Mouse (Mus musculus): ENCODE data around the gene Gm11564. TPM values are rescaled to one million over a fixed set of nuclear protein-coding genes. Genes with fewer than 3 reads are reported as not detected.

The Gm11564 gene
- polyA plus RNA-seq, 1 experiment from 2014 or later: not detected

Other genes starting within 250 kb of the Gm11564 start
- not detected in 2 replicates for gene Krtap3-1, start 249.0 kb downstream of the Gm11564 start, polyA plus RNA-seq (2015; fragmentation: Nextera tagmentation; extraction: Ambion mirVana)
- gene Krtap1-5, start 234.7 kb downstream of the Gm11564 start, polyA plus RNA-seq (2015; fragmentation: Nextera tagmentation; extraction: Ambion mirVana): not detected in 2 replicates
- gene Krtap1-4, start 232.0 kb downstream of the Gm11564 start, polyA plus RNA-seq (2015; fragmentation: Nextera tagmentation; extraction: Ambion mirVana): not detected in 2 replicates
- gene Krtap1-3, start 224.3 kb downstream of the Gm11564 start, polyA plus RNA-seq (2015; fragmentation: Nextera tagmentation; extraction: Ambion mirVana): not detected in 2 replicates
- gene Krtap9-3, start 217.6 kb downstream of the Gm11564 start, polyA plus RNA-seq (2015; fragmentation: Nextera tagmentation; extraction: Ambion mirVana): not detected in 2 replicates
- gene Gm11938, start 212.4 kb downstream of the Gm11564 start, polyA plus RNA-seq (2015; fragmentation: Nextera tagmentation; extraction: Ambion mirVana): not detected in 2 replicates
- gene Gm11937, start 205.5 kb downstream of the Gm11564 start, polyA plus RNA-seq (2015; fragmentation: Nextera tagmentation; extraction: Ambion mirVana): not detected in 2 replicates
- gene Krtap2-4, start 200.8 kb downstream of the Gm11564 start, polyA plus RNA-seq (2015; fragmentation: Nextera tagmentation; extraction: Ambion mirVana): not detected in 2 replicates
- gene Gm11562, start 195.2 kb downstream of the Gm11564 start, polyA plus RNA-seq (2015; fragmentation: Nextera tagmentation; extraction: Ambion mirVana): not detected in 2 replicates
- not detected in 2 replicates for gene Krtap4-1, start 187.4 kb downstream of the Gm11564 start, polyA plus RNA-seq (2015; fragmentation: Nextera tagmentation; extraction: Ambion mirVana)
- gene Krtap4-2, start 180.6 kb downstream of the Gm11564 start, polyA plus RNA-seq (2015; fragmentation: Nextera tagmentation; extraction: Ambion mirVana): not detected in 2 replicates
- gene Krtap4-7, start 171.6 kb downstream of the Gm11564 start, polyA plus RNA-seq (2015; fragmentation: Nextera tagmentation; extraction: Ambion mirVana): not detected in 2 replicates
- not detected in 2 replicates for gene Gm11555, start 165.4 kb downstream of the Gm11564 start, polyA plus RNA-seq (2015; fragmentation: Nextera tagmentation; extraction: Ambion mirVana)
- not detected in 2 replicates for gene Gm11563, start 156.7 kb downstream of the Gm11564 start, polyA plus RNA-seq (2015; fragmentation: Nextera tagmentation; extraction: Ambion mirVana)
- gene Krtap4-6, start 149.7 kb downstream of the Gm11564 start, polyA plus RNA-seq (2015; fragmentation: Nextera tagmentation; extraction: Ambion mirVana): not detected in 2 replicates
- not detected in 2 replicates for gene Gm14190, start 124.9 kb downstream of the Gm11564 start, polyA plus RNA-seq (2015; fragmentation: Nextera tagmentation; extraction: Ambion mirVana)
- not detected in 2 replicates for gene Gm14180, start 81.4 kb downstream of the Gm11564 start, polyA plus RNA-seq (2015; fragmentation: Nextera tagmentation; extraction: Ambion mirVana)
- gene Gm11595, start 42.8 kb downstream of the Gm11564 start, polyA plus RNA-seq (2015; fragmentation: Nextera tagmentation; extraction: Ambion mirVana): not detected in 2 replicates
- not detected in 2 replicates for gene Krtap4-8, start 35.0 kb downstream of the Gm11564 start, polyA plus RNA-seq (2015; fragmentation: Nextera tagmentation; extraction: Ambion mirVana)
- not detected in 2 replicates for gene Krtap4-9, start 30.5 kb downstream of the Gm11564 start, polyA plus RNA-seq (2015; fragmentation: Nextera tagmentation; extraction: Ambion mirVana)
- gene Gm11596, start 22.2 kb downstream of the Gm11564 start, polyA plus RNA-seq (2015; fragmentation: Nextera tagmentation; extraction: Ambion mirVana): not detected in 2 replicates
- gene Gm11569, start 16.7 kb downstream of the Gm11564 start, polyA plus RNA-seq (2015; fragmentation: Nextera tagmentation; extraction: Ambion mirVana): not detected in 2 replicates
- not detected in 2 replicates for gene Gm11554, start 11.2 kb downstream of the Gm11564 start, polyA plus RNA-seq (2015; fragmentation: Nextera tagmentation; extraction: Ambion mirVana)
- gene Krtap4-13, start 5.8 kb downstream of the Gm11564 start, polyA plus RNA-seq (2015; fragmentation: Nextera tagmentation; extraction: Ambion mirVana): not detected in 2 replicates
- gene 2300003K06Rik, start 22.4 kb upstream of the Gm11564 start, polyA plus RNA-seq (2015; fragmentation: Nextera tagmentation; extraction: Ambion mirVana): not detected in 2 replicates
- not detected in 2 replicates for gene Krtap4-16, start 35.9 kb upstream of the Gm11564 start, polyA plus RNA-seq (2015; fragmentation: Nextera tagmentation; extraction: Ambion mirVana)
- gene Gm11568, start 42.3 kb upstream of the Gm11564 start, polyA plus RNA-seq (2015; fragmentation: Nextera tagmentation; extraction: Ambion mirVana): not detected in 2 replicates
- not detected in 2 replicates for gene Gm11559, start 48.8 kb upstream of the Gm11564 start, polyA plus RNA-seq (2015; fragmentation: Nextera tagmentation; extraction: Ambion mirVana)
- not detected in 2 replicates for gene Krtap9-1, start 57.7 kb upstream of the Gm11564 start, polyA plus RNA-seq (2015; fragmentation: Nextera tagmentation; extraction: Ambion mirVana)
- not detected in 2 replicates for gene Gm11567, start 63.5 kb upstream of the Gm11564 start, polyA plus RNA-seq (2015; fragmentation: Nextera tagmentation; extraction: Ambion mirVana)
- gene Krtap31-1, start 92.3 kb upstream of the Gm11564 start, polyA plus RNA-seq (2015; fragmentation: Nextera tagmentation; extraction: Ambion mirVana): not detected in 2 replicates
- gene Gm11565, start 99.1 kb upstream of the Gm11564 start, polyA plus RNA-seq (2015; fragmentation: Nextera tagmentation; extraction: Ambion mirVana): not detected in 2 replicates
- not detected in 2 replicates for gene Krtap31-2, start 120.6 kb upstream of the Gm11564 start, polyA plus RNA-seq (2015; fragmentation: Nextera tagmentation; extraction: Ambion mirVana)
- not detected in 2 replicates for gene Krtap9-5, start 132.8 kb upstream of the Gm11564 start, polyA plus RNA-seq (2015; fragmentation: Nextera tagmentation; extraction: Ambion mirVana)
- gene Krtap29-1, start 163.4 kb upstream of the Gm11564 start, polyA plus RNA-seq (2015; fragmentation: Nextera tagmentation; extraction: Ambion mirVana): not detected in 2 replicates
- gene Krtap16-1, start 170.9 kb upstream of the Gm11564 start, polyA plus RNA-seq (2015; fragmentation: Nextera tagmentation; extraction: Ambion mirVana): not detected in 2 replicates
- not detected in 2 replicates for gene Krtap17-1, start 178.3 kb upstream of the Gm11564 start, polyA plus RNA-seq (2015; fragmentation: Nextera tagmentation; extraction: Ambion mirVana)
- not detected in 2 replicates for gene Krt33a, start 200.5 kb upstream of the Gm11564 start, polyA plus RNA-seq (2015; fragmentation: Nextera tagmentation; extraction: Ambion mirVana)
- not detected in 2 replicates for gene Krt33b, start 214.2 kb upstream of the Gm11564 start, polyA plus RNA-seq (2015; fragmentation: Nextera tagmentation; extraction: Ambion mirVana)
- gene Krt34, start 225.9 kb upstream of the Gm11564 start, polyA plus RNA-seq (2015; fragmentation: Nextera tagmentation; extraction: Ambion mirVana): not detected in 2 replicates
- not detected in 2 replicates for gene Krt31, start 234.9 kb upstream of the Gm11564 start, polyA plus RNA-seq (2015; fragmentation: Nextera tagmentation; extraction: Ambion mirVana)